19 mouse cellular contexts compared by ENCODE assay signal in genomic region chr8:9493557-9494224, GRCm38 (mm10).
A peak's percentile ranks its signal among the peaks of the same experiment; 100 is the strongest.
DNase-seq lines count a peak whose midpoint lies in the region; ATAC-seq lines count a peak whose summit lies in the region.
"Had no signal": no experiment of that assay in that cellular context is flagged by ENCODE, and none has a peak within 500 bp of the region (broad histone marks: within the 10 kb centered on the region; RNA-seq: fewer than 3 reads in every experiment).

No protein-coding gene starts in this region.

- no peak for DNase-seq in cerebellum, postnatal 10 days
- no peak for DNase-seq in kidney, postnatal 14 days
- DNase-seq in gastrocnemius, postnatal 36 days, result no peak
- DNase-seq in left cerebral cortex, adult 9 months (ENCODE audit: low spot score in 2 of 2), result no peak
- DNase-seq: cerebellum, adult 11 months; cerebellum, postnatal 36 days; heart, postnatal 14 days; spleen, adult 18-20 months had no signal

- H3K4me3 ChIP-seq in kidney, embryonic 14.5 days (ENCODE audit: low read length), result no peak overlapping the region
- H3K4me3 ChIP-seq in hindbrain, embryonic 16.5 days (ENCODE audit: low read length), result no peak overlapping the region
- H3K4me3 ChIP-seq in neural tube, embryonic 14.5 days (ENCODE audit: low read depth, low read length), result no peak overlapping the region
- H3K4me3 ChIP-seq: intestine, embryonic 15.5 days; limb, embryonic 12.5 days had no signal

- 29% methylated on average over 8 of the region's 8 CpGs for WGBS in kidney, embryonic 14.5 days
- 36% methylated on average over 8 of the region's 8 CpGs for WGBS in hindbrain, embryonic 16.5 days
- WGBS in neural tube, embryonic 14.5 days, result 25% methylated on average over 8 of the region's 8 CpGs

- no peak overlapping the region for H3K4me2 ChIP-seq in kidney, embryonic 14.5 days (replicated peaks; ENCODE audit: low read depth, low read length)
- H3K4me2 ChIP-seq in hindbrain, embryonic 16.5 days (ENCODE audit: low read length), result no peak overlapping the region
- H3K4me2 ChIP-seq in neural tube, embryonic 14.5 days (ENCODE audit: low read depth, low read length), result no peak overlapping the region
- H3K4me2 ChIP-seq: heart, embryonic 11.5 days; intestine, embryonic 15.5 days; limb, embryonic 12.5 days had no signal

- H3K27ac ChIP-seq in kidney, embryonic 14.5 days (ENCODE audit: low read depth, low read length), result no peak overlapping the region
- peak overlapping the region; percentile 6; the same call in 1 of the 2 replicates for H3K27ac ChIP-seq in hindbrain, embryonic 16.5 days (ENCODE audit: low read depth, low read length)
- peak overlapping the region; percentile 23 for H3K27ac ChIP-seq in neural tube, embryonic 14.5 days (ENCODE audit: low read depth, low read length)
- H3K27ac ChIP-seq: intestine, embryonic 15.5 days; kidney, postnatal 0 days; limb, embryonic 12.5 days; liver, embryonic 14.5 days had no signal

- no peaks in the 10 kb centered on the region for H3K4me1 ChIP-seq in kidney, embryonic 14.5 days (ENCODE audit: control insufficient read depth, insufficient read depth, low read length)
- peaks cover 6% of the 10 kb centered on the region for H3K4me1 ChIP-seq in hindbrain, embryonic 16.5 days (ENCODE audit: control insufficient read depth, insufficient read depth, low read depth, low read length)
- H3K4me1 ChIP-seq in neural tube, embryonic 14.5 days (ENCODE audit: control insufficient read depth, insufficient read depth, low read length), result peaks cover 8% of the 10 kb centered on the region
- H3K4me1 ChIP-seq: intestine, embryonic 15.5 days; limb, embryonic 12.5 days had no signal

- H3K9ac ChIP-seq in kidney, embryonic 14.5 days (ENCODE audit: low read depth, low read length), result no peak overlapping the region
- no peak overlapping the region for H3K9ac ChIP-seq in hindbrain, embryonic 16.5 days (ENCODE audit: low read depth, low read length)
- no peak overlapping the region for H3K9ac ChIP-seq in neural tube, embryonic 14.5 days (replicated peaks; ENCODE audit: low read depth, low read length)
- H3K9ac ChIP-seq: intestine, embryonic 15.5 days; limb, embryonic 12.5 days; liver, embryonic 14.5 days had no signal

- intact Hi-C loops in gastrocnemius, postnatal 36 days (cut with DNase I), result no loop called here

- ATAC-seq in cerebellum, adult (ENCODE audit: insufficient number of reproducible peaks, low FRiP score, low TSS enrichment), result 0 out of 2 replicates have a peak, but pooled peaks have one; percentile 26
- peak; percentile 71; the same call in 1 of the 2 replicates for ATAC-seq in kidney, embryonic 14.5 days (ENCODE audit: low FRiP score, low TSS enrichment)
- peak; percentile 83 for ATAC-seq in hindbrain, embryonic 16.5 days
- peak; percentile 82 for ATAC-seq in neural tube, embryonic 14.5 days (ENCODE audit: low read depth)
- ATAC-seq: CD4-positive, CD25-positive, alpha-beta regulatory T cell, adult 4 months; intestine, embryonic 15.5 days had no signal

- no peaks in the 10 kb centered on the region for H3K9me3 ChIP-seq in kidney, embryonic 14.5 days (ENCODE audit: control insufficient read depth, low read length)
- H3K9me3 ChIP-seq in hindbrain, embryonic 16.5 days (ENCODE audit: control insufficient read depth, low read length), result no peaks in the 10 kb centered on the region
- H3K9me3 ChIP-seq in neural tube, embryonic 14.5 days (ENCODE audit: control insufficient read depth, low read length), result no peaks in the 10 kb centered on the region
- H3K9me3 ChIP-seq: G1E; intestine, embryonic 15.5 days; limb, embryonic 12.5 days had no signal

- no peaks in the 10 kb centered on the region for H3K36me3 ChIP-seq in kidney, embryonic 14.5 days (ENCODE audit: control insufficient read depth, insufficient read depth, low read length)
- no peaks in the 10 kb centered on the region for H3K36me3 ChIP-seq in hindbrain, embryonic 16.5 days (ENCODE audit: control insufficient read depth, insufficient read depth, low read length)
- no peaks in the 10 kb centered on the region for H3K36me3 ChIP-seq in neural tube, embryonic 14.5 days (ENCODE audit: control insufficient read depth, insufficient read depth, low read length)
- H3K36me3 ChIP-seq: G1E; intestine, embryonic 15.5 days; limb, embryonic 12.5 days had no signal

- no peaks in the 10 kb centered on the region for H3K27me3 ChIP-seq in kidney, embryonic 14.5 days (ENCODE audit: control insufficient read depth, insufficient read depth, low read length)
- H3K27me3 ChIP-seq in hindbrain, embryonic 16.5 days (replicated peaks; ENCODE audit: control insufficient read depth, insufficient read depth, low read length), result no peaks in the 10 kb centered on the region
- H3K27me3 ChIP-seq in neural tube, embryonic 14.5 days (ENCODE audit: control insufficient read depth, insufficient read depth, low read length), result no peaks in the 10 kb centered on the region
- H3K27me3 ChIP-seq: intestine, embryonic 15.5 days had no signal

Comparison
In these comparisons a context has a peak if more than half of its experiments do, and no peak if none do; other contexts are left out.
1. ATAC-seq: peak in every context shown above with its lines; median percentile 83 in hindbrain, embryonic 16.5 days; 82 in neural tube, embryonic 14.5 days; 71 in kidney, embryonic 14.5 days; 26 in cerebellum, adult.